Mouse (Mus musculus): ENCODE results near the gene Gse1.

The Gse1 gene

GRCm38 (mm10) chr8:120273430-120273829, 45.2 kb downstream of the Gse1 start:
- in situ Hi-C loops (cut with MseI, MboI), result no loop called here

DNA sequence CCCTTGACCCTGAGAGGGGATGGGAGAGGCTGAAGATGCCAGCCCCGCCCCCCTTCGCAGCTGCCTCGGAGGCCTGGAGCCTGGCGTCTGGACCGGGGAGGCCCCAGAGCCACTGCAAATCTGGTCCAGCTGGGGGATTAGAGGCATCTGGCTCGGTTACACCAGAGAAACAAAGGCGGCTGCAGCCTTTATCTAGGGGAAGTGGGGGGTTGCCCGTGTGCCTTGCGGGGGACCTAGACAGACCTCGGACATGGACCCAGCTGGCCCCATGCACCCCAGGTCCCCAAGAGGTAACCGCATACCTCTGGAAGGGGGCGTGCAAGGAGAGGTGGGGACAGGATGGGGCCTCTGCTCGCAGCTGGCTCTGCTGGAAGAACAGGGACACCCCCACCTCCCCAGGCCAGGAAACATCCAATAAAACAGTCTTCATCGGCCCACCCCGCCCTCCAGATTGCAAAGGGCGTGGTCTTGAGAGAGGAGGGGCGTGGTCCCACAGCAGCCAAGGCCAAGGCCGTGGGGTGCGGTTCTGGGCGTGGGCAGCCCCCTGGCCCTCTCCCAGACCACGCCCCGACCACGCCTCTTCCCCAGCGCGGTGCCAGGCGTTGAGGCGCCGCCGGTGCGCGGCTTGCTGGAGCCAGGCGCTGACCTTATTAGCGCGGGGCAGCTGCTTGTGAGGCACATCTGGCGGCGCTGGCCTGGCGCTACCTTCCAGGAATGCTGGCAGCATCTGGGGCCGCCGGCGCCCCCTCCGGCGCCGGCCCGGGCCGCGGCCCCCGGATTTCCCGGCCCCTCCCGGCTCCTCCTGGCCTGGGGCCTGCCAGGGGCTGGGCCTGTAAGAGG, 48.0 kb downstream of the Gse1 start:
- in situ Hi-C loops (cut with MseI, MboI), result no loop called here

DNA sequence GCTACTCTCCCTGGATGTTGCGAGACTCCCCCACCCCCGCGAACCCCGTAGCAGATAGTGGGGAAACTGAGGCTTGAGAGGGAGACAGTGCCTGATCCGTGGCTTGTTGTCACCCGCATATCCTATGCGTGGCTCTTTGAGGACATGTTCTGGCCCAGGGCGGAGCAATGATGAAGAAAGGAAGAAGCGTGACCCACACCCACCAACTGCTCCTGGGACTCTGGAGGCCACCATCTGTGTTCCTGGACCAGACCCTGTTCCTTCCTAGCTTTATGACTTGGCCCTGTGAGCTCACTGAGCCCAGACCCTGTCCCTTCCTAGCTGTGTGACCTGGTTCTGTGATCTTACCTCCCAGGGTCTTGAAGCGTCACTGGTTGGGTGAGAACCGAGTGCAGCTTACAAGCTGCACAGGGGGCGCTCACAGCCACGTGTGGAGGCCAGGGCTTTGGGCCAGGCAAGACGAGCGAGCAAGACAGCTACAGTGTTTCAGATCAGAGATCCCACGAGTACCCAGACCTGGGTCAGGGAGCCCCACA, 48.7 kb downstream of the Gse1 start:
- in situ Hi-C loops (cut with MseI, MboI), result no loop called here

GRCm38 (mm10) chr8:120278009-120278408, 49.8 kb downstream of the Gse1 start:
- in situ Hi-C loops (cut with MseI, MboI), result no loop called here

DNA sequence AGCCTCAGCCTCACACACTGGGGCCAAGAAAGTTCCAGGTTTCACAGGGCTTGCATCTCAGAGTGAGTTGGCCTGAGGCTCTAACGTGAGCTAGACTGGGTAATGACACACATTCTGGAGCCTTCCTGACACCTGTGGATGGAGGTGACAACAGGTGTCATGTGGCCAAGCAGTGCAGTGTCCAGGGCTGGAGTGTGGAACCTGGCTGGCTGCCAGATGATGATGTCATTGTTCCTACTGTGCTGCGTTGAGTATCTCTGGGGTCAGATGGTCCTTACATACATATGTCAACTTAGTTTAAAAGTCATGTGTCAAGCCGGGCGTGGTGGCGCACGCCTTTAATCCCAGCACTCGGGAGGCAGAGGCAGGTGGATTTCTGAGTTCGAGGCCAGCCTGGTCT, 51.2 kb downstream of the Gse1 start:
- in situ Hi-C loops (cut with MseI, MboI), result no loop called here

DNA sequence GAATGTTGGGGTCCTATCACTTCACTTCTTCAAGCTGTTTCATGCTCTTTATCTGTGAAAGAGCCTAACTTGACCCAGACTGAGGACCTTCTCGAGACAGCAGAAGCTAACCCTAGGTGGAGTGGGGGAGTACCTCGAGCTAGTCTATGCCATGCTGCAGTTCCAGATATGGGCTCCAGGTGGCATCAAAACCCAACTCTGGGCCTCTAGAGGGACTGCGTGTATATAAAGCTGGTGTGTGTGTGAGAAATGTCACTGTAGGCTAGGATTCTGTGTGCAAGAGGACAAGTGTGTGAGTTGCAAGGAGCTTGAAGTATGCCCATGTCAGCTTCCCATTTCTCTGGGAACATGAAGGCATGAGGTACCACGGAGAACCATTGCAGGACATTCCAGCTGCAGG, 53.2 kb downstream of the Gse1 start:
- in situ Hi-C loops (cut with MseI, MboI), result no loop called here

DNA sequence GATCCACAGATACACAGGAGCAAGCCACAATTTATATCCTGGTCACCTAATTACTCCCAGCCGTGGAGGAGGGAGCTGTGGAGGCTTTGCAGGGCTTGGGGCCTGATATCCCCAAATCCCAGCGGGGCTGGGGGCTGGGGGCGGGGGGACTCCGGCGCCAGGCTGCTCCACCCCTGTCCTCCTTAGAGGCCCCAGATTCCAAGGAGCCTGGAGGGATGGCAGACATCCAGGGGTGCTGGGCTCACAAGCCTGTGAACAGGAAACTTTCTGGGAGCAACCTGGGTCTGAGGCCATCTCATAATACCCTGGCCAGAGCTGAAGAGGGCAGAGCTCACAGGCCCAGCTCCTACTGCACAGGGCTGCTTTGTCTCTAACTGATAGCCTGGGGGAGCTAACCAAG, 54.2 kb downstream of the Gse1 start:
- in situ Hi-C loops (cut with MseI, MboI), result no loop called here

DNA sequence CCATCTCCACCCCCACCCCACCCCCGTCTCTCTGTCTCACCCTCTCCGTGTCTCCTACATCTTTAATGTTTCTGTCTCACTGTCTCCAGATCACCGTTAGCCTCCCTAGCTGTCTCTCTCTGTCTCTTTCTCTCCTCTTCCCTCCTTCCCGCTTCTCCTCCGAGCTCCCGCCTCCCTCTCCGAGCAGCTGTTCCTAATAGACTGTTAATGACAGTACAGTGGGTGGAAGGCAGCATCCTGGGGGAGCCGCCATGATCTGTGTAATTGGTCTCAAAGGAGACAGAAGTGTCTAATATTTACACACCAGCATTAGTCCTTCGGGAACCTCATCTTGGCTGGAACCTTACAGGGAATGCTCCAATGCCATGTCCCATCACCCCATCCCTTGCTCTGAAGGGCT, 56.0 kb downstream of the Gse1 start:
- in situ Hi-C loops (cut with MseI, MboI), result no loop called here

- in situ Hi-C loops (cut with MseI, MboI), result no loop called here
Measured at GRCm38 (mm10) chr8:120285033-120285432, 56.8 kb downstream of the Gse1 start.

GRCm38 (mm10) chr8:120285878-120286277, 57.6 kb downstream of the Gse1 start:
- in situ Hi-C loops (cut with MseI, MboI), result no loop called here

- in situ Hi-C loops (cut with MseI, MboI), result no loop called here
Measured at GRCm38 (mm10) chr8:120288122-120288908, 60.1 kb downstream of the Gse1 start.

DNA sequence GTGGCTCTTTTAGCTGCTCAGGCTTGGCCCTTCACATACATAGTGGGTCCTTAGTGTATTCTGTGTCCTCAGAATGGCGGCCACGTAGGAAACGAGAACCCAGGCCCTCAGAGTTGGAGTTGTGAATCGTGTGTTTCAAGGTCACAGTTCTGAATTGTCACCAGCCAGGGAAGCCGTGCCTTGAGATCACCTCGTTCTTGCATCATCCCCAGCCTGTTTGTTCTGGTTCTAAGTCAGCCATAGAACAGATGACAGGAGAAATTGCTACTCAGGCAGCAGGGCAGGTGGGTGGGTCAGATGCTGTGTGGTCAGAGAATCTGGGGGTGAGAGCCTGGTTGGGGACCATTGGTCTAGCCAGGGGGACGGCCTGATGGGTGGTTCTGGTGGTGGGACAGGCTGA, 60.9 kb downstream of the Gse1 start:
- in situ Hi-C loops (cut with MseI, MboI), result no loop called here

- in situ Hi-C loops (cut with MseI, MboI), result no loop called here
Measured at GRCm38 (mm10) chr8:120289698-120290181, 61.5 kb downstream of the Gse1 start.

DNA sequence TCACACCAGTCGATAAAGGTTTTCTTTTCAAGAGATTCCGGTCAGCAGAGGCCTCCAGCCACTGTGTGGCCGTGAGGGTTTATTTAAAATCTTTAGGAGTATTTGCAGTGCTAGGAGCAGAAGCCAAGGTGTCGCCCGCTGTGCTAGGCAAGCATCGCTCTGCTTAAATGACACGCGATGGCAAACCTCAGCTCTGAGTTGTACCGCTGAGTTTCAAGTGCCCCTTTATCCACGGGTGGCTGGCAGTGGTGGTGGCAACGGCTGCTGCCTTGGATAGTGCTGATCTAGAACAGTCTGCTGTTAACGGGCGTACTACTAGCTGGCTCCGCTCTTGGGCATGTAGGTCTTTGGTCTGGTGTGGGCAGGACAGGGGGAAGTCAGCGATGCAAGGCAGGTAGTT, 62.4 kb downstream of the Gse1 start:
- in situ Hi-C loops (cut with MseI, MboI), result no loop called here

DNA sequence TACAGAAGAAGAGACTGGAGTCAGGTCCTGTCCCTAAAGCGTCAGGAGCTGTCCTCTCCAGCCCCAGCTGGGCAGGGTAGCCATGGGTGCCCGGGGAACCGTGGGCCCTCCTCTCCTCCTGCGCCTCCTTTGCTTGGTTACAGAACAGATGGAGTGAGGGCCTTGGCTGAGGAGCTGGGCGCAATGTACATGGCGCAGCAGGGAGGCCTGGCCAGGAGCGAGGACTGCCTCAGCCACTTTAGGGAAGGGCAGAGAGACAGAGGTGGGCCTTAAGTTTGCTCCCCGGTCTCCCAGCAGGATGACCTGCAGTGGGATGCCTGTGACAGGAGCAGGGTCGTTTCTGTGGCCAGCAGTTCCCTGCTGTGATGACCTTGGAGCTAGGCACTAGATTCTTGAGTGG, 63.4 kb downstream of the Gse1 start:
- in situ Hi-C loops (cut with MseI, MboI), result no loop called here

GRCm38 (mm10) chr8:120292316-120293107, 64.3 kb downstream of the Gse1 start:
- in situ Hi-C loops (cut with MseI, MboI), result no loop called here

DNA sequence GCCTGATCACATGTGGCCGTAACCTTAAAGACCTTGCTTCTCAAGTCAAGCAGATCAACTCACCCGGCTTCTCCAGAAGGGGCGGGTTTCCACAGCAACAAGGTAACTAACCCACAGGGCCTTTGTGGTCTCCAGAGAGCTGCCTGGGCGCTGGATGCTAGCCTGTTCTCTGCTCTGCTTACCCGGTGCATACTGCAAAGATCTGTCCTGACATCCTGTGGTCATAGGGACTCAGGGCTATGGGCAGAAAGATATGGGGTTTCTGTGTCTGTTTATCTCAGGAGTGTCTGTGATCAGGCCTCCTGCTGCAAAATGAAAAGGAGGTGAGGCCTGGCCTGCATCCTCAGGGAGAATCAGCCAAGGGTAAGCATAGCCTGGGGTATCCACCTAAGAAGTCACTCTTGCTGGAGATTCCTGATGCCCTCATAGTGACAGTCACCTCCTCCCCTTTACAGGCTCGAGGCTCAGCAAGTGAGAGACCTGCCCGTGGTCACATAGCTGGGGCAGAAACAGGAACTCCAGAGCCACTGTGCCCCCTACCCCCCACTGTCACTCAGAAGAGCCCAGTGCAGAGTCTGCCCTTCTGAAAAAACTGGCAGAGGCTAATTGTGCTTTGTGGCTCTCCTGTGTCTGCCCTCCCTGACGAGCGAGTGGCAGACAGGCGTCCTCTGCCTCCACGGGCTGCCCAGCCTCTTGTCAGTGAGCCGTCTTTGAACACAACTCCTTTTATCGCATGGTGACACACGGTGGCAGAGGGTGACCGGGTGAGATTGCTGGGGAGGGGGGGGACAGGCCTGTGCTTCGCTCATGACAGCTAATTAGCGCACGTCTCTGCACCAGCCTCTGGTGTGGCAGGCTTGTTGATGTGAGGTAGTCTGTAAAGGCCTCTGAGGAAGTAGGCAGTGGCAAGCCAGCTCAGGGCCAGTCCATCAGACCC, 65.4 kb downstream of the Gse1 start:
- in situ Hi-C loops (cut with MseI, MboI), result no loop called here

DNA sequence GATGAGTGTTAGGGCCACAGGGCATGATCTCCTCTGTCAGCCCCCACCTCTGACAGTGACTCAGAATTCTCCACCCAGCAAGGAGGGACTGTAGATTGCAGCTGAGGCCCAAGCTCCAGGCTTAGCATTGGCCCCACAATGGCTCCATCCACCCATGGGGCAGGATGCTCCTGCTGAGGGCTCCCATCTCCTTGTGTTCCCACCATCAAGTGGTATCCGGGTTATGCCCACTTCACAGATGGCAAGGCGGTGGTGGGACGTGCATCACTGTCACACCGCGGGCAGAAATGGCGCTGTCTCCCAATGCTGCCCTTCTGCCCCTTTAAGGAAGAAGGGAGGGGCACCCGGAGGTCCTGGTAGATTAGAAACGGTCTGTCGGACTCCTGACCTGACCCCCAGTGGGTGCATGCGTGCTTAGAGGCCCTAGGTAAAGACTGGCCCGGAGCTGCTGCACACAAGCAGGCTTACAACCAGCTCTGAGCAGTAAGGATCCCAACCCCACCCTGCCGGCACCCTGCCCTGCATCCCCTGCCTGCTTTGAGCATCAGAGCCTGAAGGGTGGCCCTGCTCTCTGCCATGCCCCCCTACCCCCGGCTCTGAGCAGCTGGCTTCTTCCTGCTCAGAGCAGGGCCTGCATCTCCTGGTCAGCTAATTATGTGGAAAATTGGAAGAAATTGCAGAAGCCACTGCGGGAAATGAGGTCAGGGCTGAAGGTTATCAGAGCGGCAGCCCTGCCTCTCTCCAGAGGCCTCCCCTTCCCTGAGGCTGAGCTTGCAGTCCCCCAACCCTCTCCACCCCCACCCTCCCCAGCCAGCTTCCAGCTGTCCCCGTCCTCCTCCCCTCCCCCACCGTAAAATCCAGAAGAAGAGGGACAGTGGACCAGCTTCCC, 67.0 kb downstream of the Gse1 start:
- in situ Hi-C loops (cut with MseI, MboI), result no loop called here

- in situ Hi-C loops (cut with MseI, MboI), result no loop called here
Measured at GRCm38 (mm10) chr8:120297000-120297399, 68.7 kb downstream of the Gse1 start.
